Mouse (Mus musculus) MEL-GATA-1-ER (cell line): ENCODE data around the gene Tmem150a.

Experiments used
- DNase-seq: peaks from one replicate; pipeline ENCODE4 v3.0.0-alpha.2; 2012; ENCODE audit warnings: low read depth; ENCODE audit errors: extremely low read depth

Gene Tmem150a

DNA sequence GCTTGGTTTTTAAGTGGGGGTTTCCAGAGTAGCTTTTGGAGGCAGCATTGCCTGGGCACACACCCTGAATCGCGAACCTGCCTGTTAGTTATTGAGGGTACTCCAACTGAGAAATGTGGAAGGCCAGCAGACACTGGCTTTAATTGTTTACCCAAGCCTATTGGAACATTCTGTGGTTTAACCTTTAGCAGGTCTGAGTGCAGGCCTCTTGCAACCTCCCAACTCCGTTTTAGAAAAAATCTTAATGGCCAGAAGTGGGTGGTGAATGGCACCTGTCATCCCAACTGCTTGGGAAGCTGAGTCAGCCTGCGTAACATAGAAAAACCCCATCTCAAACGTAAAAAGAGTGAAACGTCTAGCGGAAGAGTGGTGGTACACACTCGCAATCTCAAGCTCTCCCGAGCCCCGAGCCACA, 41.6 kb downstream of the Tmem150a start:
- DNase-seq = no peak

DNA sequence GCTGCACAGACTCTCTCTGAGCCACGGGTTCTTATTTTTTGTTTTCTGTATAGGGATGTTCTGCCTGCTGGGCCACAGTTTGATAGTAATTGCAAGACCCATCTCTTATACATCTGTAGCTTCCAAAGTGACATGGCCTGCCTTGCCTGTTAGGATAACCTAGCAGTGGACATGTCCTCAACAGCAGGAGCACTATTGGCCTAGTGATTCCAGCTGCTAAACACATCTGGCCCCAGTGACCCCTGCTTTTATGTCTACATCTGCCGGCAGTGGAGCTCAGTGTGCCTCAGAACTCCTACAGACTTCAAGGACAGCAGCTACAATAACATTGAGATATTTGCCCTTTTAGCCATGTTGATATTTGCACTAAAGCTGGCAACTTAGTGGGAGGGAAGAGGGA, 44.7 kb downstream of the Tmem150a start:
- no peak for DNase-seq

DNA sequence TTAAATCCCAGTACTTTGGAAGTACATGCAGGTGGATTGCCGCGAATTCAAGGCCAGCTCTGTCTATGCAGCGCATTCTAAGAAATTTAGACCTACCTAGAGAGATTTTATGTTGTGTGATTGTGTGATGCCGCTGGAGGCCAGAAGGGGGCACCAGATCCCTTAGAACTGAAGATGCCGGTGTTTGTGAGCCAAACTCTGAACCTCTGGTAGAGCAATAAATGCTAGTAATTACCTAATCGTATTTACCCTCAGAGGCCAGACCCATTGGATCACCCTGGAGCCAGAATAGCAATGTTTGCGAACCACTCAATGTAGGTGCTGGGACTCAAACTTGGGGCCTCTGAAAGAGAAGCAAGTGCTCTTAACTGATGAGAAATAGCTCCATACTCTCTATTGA, 46.6 kb downstream of the Tmem150a start:
- DNase-seq = no peak

DNA sequence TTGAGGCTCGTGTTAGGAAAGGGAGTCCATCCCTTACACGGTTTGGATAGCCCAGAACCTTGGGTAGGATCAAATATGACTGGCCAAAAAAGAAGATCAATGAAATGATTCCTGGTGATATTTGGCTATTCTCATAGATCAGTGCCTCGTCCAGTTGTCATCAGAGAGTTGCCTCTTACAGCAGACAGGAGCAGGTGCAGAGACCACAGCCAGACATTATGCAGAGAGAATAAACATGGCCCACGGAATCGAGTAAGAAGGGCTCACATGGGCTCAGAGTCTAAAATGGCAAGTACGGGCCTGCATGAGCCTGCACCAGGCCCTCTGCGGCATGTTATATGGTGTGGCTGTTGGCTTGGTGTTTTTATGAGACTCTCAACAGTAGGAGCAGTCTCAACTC, 50.1 kb downstream of the Tmem150a start:
- no peak for DNase-seq

DNA sequence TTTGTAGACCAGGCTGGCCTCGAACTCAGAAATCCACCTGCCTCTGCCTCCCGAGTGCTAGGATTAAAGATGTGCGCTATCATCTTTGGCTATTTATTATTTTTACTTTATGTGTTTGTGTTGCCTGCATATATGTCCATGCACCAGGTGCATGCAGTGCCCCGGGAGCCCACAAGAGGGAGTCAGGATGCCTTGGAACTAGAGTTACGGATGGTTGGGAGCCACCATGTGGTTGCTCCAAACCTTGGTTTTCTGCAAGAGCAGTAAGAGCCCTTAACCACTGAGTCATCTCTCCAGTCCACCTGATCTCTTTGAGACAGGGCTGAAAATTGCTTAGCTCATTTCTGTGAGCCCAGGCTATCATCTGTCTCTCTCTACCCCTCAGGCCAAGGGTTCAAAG, 51.9 kb downstream of the Tmem150a start:
- DNase-seq = peak; percentile 84
